Mouse (Mus musculus) ES-CJ7 (cell line): ENCODE results near the gene Gkap1.

Experiments used
- DNase-seq: peaks from one replicate; pipeline ENCODE4 v3.0.0; 2011; ENCODE audit warnings: low read depth, low spot score

Gkap1 gene

GRCm38 (mm10) chr13:58201908-58202307 lies 73.6 kb downstream of the Gkap1 start:
- DNase-seq: no peak

GRCm38 (mm10) chr13:58201343-58201742 lies 74.2 kb downstream of the Gkap1 start:
- no peak for DNase-seq

- no peak for DNase-seq
Measured at GRCm38 (mm10) chr13:58197981-58198640, 77.4 kb downstream of the Gkap1 start.

GRCm38 (mm10) chr13:58197211-58197610 lies 78.3 kb downstream of the Gkap1 start:
- DNase-seq: no peak

DNA sequence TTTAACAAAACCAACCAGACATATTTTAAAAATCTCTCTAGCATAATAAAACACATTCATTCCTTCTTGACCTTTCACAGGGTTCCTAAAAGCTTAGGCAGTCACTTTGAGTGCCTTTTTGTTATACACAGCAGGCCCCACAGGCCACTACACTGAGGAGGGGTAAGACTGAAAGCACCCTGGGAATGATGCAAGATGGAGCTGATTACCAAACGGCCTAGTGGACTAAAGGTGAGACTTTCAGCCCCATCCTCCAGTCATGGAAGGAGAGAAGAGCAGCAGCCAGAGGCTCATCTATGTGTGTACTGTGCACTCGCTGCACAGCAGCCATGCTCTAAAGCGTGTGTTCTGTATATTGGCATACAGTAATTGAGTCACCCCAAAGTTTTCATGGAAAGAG lies 80.6 kb downstream of the Gkap1 start:
- no peak for DNase-seq

DNA sequence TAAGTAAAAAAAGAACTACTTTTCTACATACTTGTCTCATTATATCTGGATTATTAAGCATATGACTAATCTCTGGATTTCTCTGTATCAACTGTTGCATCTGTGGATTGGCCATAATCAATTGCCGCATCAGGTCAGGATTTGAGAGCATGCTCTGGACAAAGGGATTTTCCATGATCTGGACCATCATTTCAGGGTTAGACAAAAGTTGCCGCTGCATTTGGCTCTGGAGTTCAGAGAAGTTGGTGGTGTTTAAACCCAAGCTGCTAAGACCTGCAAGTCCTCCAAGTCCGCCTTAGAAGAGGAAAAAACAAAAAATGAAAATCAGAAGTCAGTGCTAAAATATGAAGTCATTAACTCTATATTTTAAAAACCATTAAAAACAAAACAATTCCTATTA lies 82.3 kb downstream of the Gkap1 start:
- no peak for DNase-seq

DNA sequence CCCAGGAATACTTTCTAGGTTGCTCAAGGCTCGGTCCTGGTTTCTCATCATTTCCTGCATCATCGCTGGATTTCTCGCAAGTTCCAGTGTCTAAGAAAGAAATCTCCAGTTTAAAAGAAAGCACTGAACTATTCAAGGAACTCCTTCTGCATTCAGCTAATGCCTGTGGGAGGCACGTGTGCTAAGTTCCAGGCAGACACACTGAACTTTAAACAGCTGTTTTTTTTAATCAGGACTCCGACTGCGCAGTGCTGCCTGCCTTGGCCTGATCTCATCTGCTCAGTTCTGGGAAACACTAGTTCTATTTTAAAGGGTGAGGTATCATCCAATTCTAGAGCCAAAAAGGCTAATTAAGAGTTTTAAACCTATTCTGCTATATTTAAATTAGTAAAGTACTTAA lies 83.4 kb downstream of the Gkap1 start:
- DNase-seq: no peak

DNA sequence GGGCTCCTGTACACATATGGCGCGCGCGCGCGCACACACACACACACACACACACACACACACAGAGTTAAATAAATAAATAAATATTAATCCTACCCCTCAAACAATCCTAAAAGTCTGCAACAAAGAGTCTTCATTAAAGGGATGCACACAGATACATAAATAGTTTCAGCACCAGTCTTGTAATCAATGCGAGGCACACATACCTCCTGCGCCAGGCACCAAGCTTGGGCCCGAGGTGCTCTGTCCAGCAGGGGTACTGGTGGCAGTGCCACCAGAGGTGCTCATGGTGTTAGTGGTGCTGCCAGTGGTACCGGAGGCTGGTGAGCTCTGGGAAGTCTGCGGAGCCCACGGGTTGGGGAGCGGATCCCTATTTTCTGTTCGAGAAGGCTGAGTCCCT lies 84.0 kb downstream of the Gkap1 start:
- no peak for DNase-seq

- DNase-seq: no peak
Measured at GRCm38 (mm10) chr13:58189473-58189872, 86.0 kb downstream of the Gkap1 start.

DNA sequence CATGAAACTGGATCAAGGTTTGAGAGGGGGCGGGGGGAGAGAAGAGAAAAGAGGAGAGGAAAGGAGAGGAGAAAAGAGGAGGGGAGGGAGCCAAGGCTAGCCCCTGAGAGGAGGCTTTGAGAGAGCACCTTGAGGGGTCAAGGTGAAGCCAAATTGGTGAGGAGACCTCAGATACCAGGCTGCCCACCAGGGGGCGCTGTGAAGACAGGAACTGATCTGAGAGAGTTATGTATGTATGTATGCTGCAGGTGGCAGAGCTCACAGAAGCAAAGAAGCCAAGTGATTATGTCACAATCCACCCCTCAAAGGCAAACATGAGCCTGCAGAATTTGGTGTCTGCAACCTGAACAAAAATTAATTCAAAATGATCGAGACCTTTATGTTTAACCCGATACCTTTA lies 87.1 kb downstream of the Gkap1 start:
- DNase-seq: peak; percentile 85

GRCm38 (mm10) chr13:58187751-58188150 lies 87.7 kb downstream of the Gkap1 start:
- DNase-seq: no peak

GRCm38 (mm10) chr13:58186281-58186680 lies 89.2 kb downstream of the Gkap1 start:
- no peak for DNase-seq

DNA sequence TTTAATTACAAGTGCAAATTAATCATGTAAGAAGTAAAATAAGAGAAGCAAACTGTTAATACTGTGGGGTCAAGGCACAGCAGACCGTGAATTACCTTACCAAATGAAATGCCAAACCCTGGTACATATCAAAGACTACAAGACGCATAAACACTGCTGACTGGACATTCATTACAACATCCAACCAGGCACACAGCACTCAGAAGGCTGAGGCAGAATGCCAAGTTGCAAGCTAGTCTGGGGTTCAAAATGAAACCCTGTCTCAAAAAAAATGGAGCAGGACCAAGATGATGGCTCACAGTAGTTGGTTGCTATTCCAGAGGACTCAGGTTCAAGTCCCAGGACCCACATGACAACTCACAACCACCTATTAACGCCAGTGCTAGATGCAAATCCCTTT lies 91.4 kb downstream of the Gkap1 start:
- DNase-seq: no peak
